Mouse (Mus musculus) heart, embryonic 11.5 days (tissue): ENCODE measurements at regions not wholly inside any gene's neighbourhood (a gene's known extent, or its start where the extent isn't known, plus 50 kb on each side); places are given as distances from the start of the nearest gene placed in this dataset.
"Not testable (repeated sequence)": the region's sequence is repeated elsewhere in the genome, so short reads cannot be mapped to it uniquely, and the experiment has no call there.

Experiments used
- ATAC-seq: fragments of 200-750 bp; cut with Nextera tagmentation; replicated peaks from 2 replicates; pipeline ENCODE4 v1.8.0; 2017; ENCODE audit warnings: moderate library complexity; ENCODE audit not compliant: insufficient number of reproducible peaks, low FRiP score, low TSS enrichment
- H3K27ac ChIP-seq: fragments of 300-500 bp; sonication (generic); 2 replicates; pipeline ENCODE4 v1.5.1; 2014; ENCODE audit warnings: mild to moderate bottlenecking, low read depth, low read length
- H3K27me3 ChIP-seq: fragments of 300-500 bp; sonication (generic); 2 replicates; pipeline ENCODE4 v1.6.1; 2014; ENCODE audit warnings: mild to moderate bottlenecking, low read length, mixed read lengths; ENCODE audit not compliant: control insufficient read depth, insufficient read depth
- H3K36me3 ChIP-seq: fragments of 300-500 bp; sonication (generic); 2 replicates; pipeline ENCODE4 v1.6.1; 2014; ENCODE audit warnings: mild to moderate bottlenecking, low read length, moderate library complexity, mixed read lengths; ENCODE audit not compliant: control insufficient read depth, insufficient read depth
- H3K4me1 ChIP-seq: fragments of 300-500 bp; sonication (generic); 2 replicates; pipeline ENCODE4 v1.6.1; 2014; ENCODE audit warnings: low read length; ENCODE audit not compliant: control insufficient read depth, insufficient read depth
- H3K4me2 ChIP-seq: fragments of 300-500 bp; sonication (generic); 2 replicates; pipeline ENCODE4 v1.6.1; 2014; ENCODE audit warnings: mild to moderate bottlenecking, moderate library complexity
- H3K4me3 ChIP-seq: fragments of 300-500 bp; sonication (generic); 2 replicates; pipeline ENCODE4 v1.5.1; 2014; ENCODE audit warnings: low read depth, low read length
- H3K9ac ChIP-seq: fragments of 300-500 bp; sonication (generic); 2 replicates; pipeline ENCODE4 v1.6.1; 2014; ENCODE audit warnings: mild to moderate bottlenecking, low read depth, low read length, moderate library complexity
- H3K9me3 ChIP-seq: fragments of 300-500 bp; sonication (generic); replicated peaks from 2 replicates; pipeline ENCODE4 v1.6.1; 2016; ENCODE audit warnings: low read length; ENCODE audit not compliant: control insufficient read depth
- WGBS: fragments of 180-500 bp; shearing (Covaris S2); extraction: QIAGEN DNeasy Blood & Tissue Kit; methylation state at CpG from one replicate; pipeline ENCODE4 v1.1.7; 2014; ENCODE audit not compliant: insufficient replicate concordance; 5-methylcytosine and 5-hydroxymethylcytosine counted together

DNA sequence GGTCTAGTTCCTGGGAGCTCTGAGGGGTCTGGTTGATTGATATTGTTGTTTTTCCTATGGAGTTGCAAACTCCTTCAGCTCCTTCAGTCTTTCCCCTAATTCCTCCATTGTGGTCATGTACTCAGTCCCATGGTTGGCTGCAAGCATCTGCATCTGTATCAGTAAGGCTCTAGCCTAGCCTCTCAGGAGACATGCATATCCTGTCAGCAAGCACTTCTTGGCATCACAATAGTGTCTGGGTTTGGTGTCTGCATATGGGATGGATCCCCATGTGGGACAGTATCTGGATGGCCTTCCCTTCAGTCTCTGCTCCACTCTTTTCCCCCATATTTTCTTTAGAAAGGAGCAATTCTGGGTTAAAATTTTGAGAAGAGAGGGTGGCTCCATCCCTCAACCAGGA lies 205.7 kb upstream of the Tmprss15 start:
- not testable (repeated sequence) for H3K4me1 ChIP-seq, H3K27me3 ChIP-seq, H3K36me3 ChIP-seq, H3K4me3 ChIP-seq, H3K4me2 ChIP-seq, ATAC-seq, H3K27ac ChIP-seq, H3K9ac ChIP-seq, H3K9me3 ChIP-seq

DNA sequence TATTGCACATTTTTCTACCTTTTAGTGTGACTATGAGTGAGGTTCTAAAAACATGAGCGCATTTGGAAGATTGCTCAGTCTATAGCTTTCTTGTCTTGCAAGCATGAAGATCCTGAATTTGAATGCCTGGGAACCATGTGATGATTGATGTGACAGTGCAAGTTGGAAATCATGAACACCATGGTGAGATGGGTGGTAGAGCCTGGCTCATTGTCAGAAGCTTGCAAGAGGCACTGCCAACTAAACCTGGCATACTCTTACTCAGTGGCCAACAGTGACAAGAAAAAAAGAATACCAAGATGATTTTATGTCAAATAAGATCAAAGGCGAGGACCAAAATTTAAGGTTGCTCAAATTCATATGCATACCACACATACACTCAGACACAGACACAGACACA lies 188.1 kb upstream of the Tmprss15 start:
- no peaks in the 10 kb centered on the region for H3K9me3 ChIP-seq
- WGBS = 84% methylated on average over 2 of the region's 2 CpGs

GRCm38 (mm10) chr16:79256525-79256924 lies 165.6 kb upstream of the Tmprss15 start:
- H3K9me3 ChIP-seq = no peaks in the 10 kb centered on the region
- H3K4me2 ChIP-seq = no peak overlapping the region
- H3K9ac ChIP-seq = no peak overlapping the region
- 97% methylated on average over 1 of the region's 1 CpGs for WGBS
- no peak overlapping the region for H3K27ac ChIP-seq
- H3K27me3 ChIP-seq = no peaks in the 10 kb centered on the region
- no peak overlapping the region for H3K4me3 ChIP-seq
- no peaks in the 10 kb centered on the region for H3K36me3 ChIP-seq
- ATAC-seq = no peak
- H3K4me1 ChIP-seq = no peaks in the 10 kb centered on the region

More for the DNA sequence above, 188.1 kb upstream of the Tmprss15 start:
- Histone ChIP-seq H3K27ac (no peak overlapping the region), H3K4me2 (no peak overlapping the region), H3K27me3 (no peaks in the 10 kb centered on the region), H3K4me1 (no peaks in the 10 kb centered on the region), H3K4me3 (no peak overlapping the region), H3K9ac (no peak overlapping the region), H3K36me3 (no peaks in the 10 kb centered on the region)
- no peak for ATAC-seq

GRCm38 (mm10) chr16:79256084-79256483 lies 165.2 kb upstream of the Tmprss15 start:
- H3K9me3 ChIP-seq = no peaks in the 10 kb centered on the region
- H3K4me2 ChIP-seq = no peak overlapping the region
- no peaks in the 10 kb centered on the region for H3K36me3 ChIP-seq
- H3K27ac ChIP-seq = no peak overlapping the region
- no peaks in the 10 kb centered on the region for H3K27me3 ChIP-seq
- no peak overlapping the region for H3K9ac ChIP-seq
- 44% methylated on average over 2 of the region's 2 CpGs for WGBS
- no peak for ATAC-seq
- no peaks in the 10 kb centered on the region for H3K4me1 ChIP-seq
- H3K4me3 ChIP-seq = no peak overlapping the region

GRCm38 (mm10) chr16:79240857-79241491 lies 150.1 kb upstream of the Tmprss15 start:
- Histone ChIP-seq H3K4me1 (no peaks in the 10 kb centered on the region), H3K27ac (no peak overlapping the region)

GRCm38 (mm10) chr16:79240191-79240590 lies 149.3 kb upstream of the Tmprss15 start:
- no peak for ATAC-seq
- no peaks in the 10 kb centered on the region for H3K27me3 ChIP-seq
- no peak overlapping the region for H3K4me3 ChIP-seq
- 84% methylated on average over 2 of the region's 2 CpGs for WGBS
- H3K27ac ChIP-seq = no peak overlapping the region
- H3K4me2 ChIP-seq = no peak overlapping the region
- no peaks in the 10 kb centered on the region for H3K9me3 ChIP-seq
- H3K36me3 ChIP-seq = no peaks in the 10 kb centered on the region
- H3K4me1 ChIP-seq = no peaks in the 10 kb centered on the region
- no peak overlapping the region for H3K9ac ChIP-seq

More at GRCm38 (mm10) chr16:79240857-79241491, 150.1 kb upstream of the Tmprss15 start:
- Histone ChIP-seq H3K27me3 (no peaks in the 10 kb centered on the region), H3K36me3 (no peaks in the 10 kb centered on the region), H3K9ac (no peak overlapping the region), H3K4me3 (no peak overlapping the region), H3K4me2 (no peak overlapping the region), H3K9me3 (no peaks in the 10 kb centered on the region)
- ATAC-seq = no peak
- WGBS = 72% methylated on average over 3 of the region's 3 CpGs

GRCm38 (mm10) chr16:79191196-79191595 lies 100.3 kb upstream of the Tmprss15 start:
- Histone ChIP-seq H3K9me3 (no peaks in the 10 kb centered on the region), H3K4me3 (no peak overlapping the region), H3K9ac (no peak overlapping the region), H3K4me1 (no peaks in the 10 kb centered on the region), H3K27me3 (no peaks in the 10 kb centered on the region), H3K36me3 (no peaks in the 10 kb centered on the region), H3K27ac (no peak overlapping the region), H3K4me2 (no peak overlapping the region)
- WGBS = 84% methylated on average over 7 of the region's 7 CpGs
- no peak for ATAC-seq

DNA sequence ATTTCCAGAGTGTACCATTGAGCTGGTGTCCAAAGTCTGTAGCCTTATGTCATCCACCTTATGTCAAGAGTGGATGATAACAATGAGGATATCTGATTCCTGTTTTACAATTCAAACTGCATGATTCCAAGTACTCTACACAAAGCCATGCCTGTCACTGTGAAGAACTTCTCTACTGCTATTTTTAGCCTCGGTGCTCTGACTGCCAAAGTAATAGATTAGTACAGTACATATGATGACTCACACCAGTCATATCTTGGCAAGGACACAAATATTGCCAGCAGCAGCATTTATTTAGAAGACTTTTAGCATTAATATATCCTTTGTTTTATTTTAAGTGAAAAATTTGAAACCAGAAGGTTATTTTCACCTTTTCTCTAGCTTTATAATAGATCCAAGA lies 95.6 kb upstream of the Tmprss15 start:
- H3K27ac ChIP-seq = no peak overlapping the region
- H3K4me3 ChIP-seq = no peak overlapping the region
- no peak for ATAC-seq
- no peaks in the 10 kb centered on the region for H3K27me3 ChIP-seq
- no peaks in the 10 kb centered on the region for H3K9me3 ChIP-seq
- H3K4me1 ChIP-seq = no peaks in the 10 kb centered on the region
- no peaks in the 10 kb centered on the region for H3K36me3 ChIP-seq
- no peak overlapping the region for H3K4me2 ChIP-seq
- H3K9ac ChIP-seq = no peak overlapping the region
- 28% methylated on average over 1 of the region's 1 CpGs for WGBS

DNA sequence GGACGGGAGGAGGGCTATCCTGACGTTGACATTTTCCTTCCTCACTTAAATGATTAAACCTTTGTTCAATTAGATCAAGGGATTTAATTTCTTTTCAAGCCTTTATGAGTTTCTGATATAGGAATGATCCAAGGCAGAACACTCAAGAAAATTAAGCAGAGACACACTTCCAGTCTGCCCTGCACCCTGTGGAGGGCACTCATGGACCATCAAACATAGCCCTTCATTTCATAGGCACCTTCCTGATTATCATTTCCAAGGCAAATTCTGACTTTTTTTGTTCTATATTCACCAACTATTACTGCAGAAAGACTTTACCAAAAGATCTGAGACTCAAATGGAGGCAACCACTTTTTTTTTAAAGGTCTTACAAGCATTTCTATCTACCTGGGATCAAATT lies 91.6 kb upstream of the Tmprss15 start:
- no peaks in the 10 kb centered on the region for H3K27me3 ChIP-seq
- WGBS = 83% methylated on average over 2 of the region's 2 CpGs
- H3K4me1 ChIP-seq = no peaks in the 10 kb centered on the region
- no peak overlapping the region for H3K4me3 ChIP-seq
- no peak overlapping the region for H3K9ac ChIP-seq
- no peak overlapping the region for H3K27ac ChIP-seq
- no peaks in the 10 kb centered on the region for H3K9me3 ChIP-seq
- H3K4me2 ChIP-seq = no peak overlapping the region
- no peak for ATAC-seq
- H3K36me3 ChIP-seq = no peaks in the 10 kb centered on the region
